Mouse (Mus musculus): Measurements from ENCODE around the gene Olfr593. TPM values are rescaled to one million over a fixed set of nuclear protein-coding genes. Genes with fewer than 3 reads are reported as not detected.
"Not testable (repeated sequence)": the region's sequence is repeated elsewhere in the genome, so short reads cannot be mapped to it uniquely, and the experiment has no call there.

Olfr593 gene
- not detected in 2 replicates for polyA plus RNA-seq (2011; ENCODE audit: insufficient read depth, insufficient read length, low read depth, missing spikeins)

DNA sequence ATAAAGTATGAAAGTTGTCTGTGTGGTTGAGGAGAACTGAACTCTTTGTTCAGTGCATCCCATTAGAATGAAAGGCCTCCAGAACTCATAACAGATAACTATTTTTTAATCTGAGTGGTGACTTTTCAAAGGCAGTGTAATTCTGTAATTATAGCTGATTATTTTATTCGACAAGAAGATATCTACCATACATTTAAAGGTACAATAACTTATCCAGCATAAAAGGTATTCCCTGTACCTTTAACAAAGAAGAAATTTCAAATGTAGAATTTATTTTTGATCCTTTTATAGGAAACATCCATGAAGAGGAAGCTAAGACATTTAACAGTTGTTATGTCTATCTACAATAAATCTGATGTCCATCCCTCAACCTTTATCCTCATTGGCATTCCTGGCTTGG, at the start of gene Olfr593:
Olfr593 (plus strand) TSS at position 301 of the 400 bp plus-strand sequence.
- Histone ChIP-seq H3K4me3 (ENCODE audit: low read depth, low read length) (no peak within 1 kb of the TSS), H3K9ac (ENCODE audit: low read depth, poor library complexity, severe bottlenecking) (no peak within 1 kb of the TSS), H3K27ac (ENCODE audit: insufficient read depth, low read length) (no peak within 1 kb of the TSS), H3K27me3 (ENCODE audit: control insufficient read depth, insufficient read depth, low read length, poor library complexity, severe bottlenecking) (no peaks in the 10 kb centered on the region), H3K36me3 (ENCODE audit: control insufficient read depth, insufficient read depth, low read length, poor library complexity, severe bottlenecking) (no peaks in the 10 kb centered on the region), H3K9me3 (replicated peaks; ENCODE audit: control insufficient read depth, insufficient read depth, low read length, poor library complexity, severe bottlenecking) (no peaks in the 10 kb centered on the region), H3K4me1 (ENCODE audit: control insufficient read depth, insufficient read depth, low read length) (no peaks in the 10 kb centered on the region)
- TF ChIP-seq EP300 (IDR thresholded peaks at IDR 0.05; ENCODE audit: insufficient read depth, low read depth, low read length), result no peak
- TF ChIP-seq CTCF (IDR thresholded peaks at IDR 0.05; ENCODE audit: low read depth, low read length), result no peak
- TF ChIP-seq POLR2A (IDR thresholded peaks at IDR 0.05; ENCODE audit: insufficient read depth, low read length), result no peak

DNA sequence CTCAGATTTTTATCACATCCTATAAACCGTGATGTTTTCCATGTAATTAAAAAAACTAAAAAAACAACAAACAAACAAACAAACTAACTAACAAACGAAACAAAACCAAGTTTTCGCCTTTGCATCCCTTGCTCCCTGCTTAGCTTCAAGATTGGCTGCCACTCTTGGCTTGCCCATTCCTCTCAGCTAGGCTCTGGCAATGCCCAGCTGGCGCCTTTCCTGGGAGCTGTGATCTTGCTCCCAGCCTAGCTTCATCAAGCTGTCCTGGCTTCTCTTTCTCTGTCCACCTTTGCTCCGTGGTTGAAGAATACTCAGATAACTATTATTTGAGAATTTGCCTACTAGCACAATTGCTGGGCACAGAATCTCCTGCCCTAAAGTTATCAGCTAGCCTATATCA, 42.0 kb upstream of the Olfr593 start:
- H3K9me3 ChIP-seq (replicated peaks; ENCODE audit: control insufficient read depth, insufficient read depth, low read length, poor library complexity, severe bottlenecking), result no peaks in the 10 kb centered on the region
- TF ChIP-seq CTCF (IDR thresholded peaks at IDR 0.05; ENCODE audit: low read depth, low read length), result no peak
- TF ChIP-seq EP300 (IDR thresholded peaks at IDR 0.05; ENCODE audit: insufficient read depth, low read depth, low read length), result no peak
- no peak for TF ChIP-seq POLR2A (IDR thresholded peaks at IDR 0.05; ENCODE audit: insufficient read depth, low read length)
- no peak overlapping the region for H3K27ac ChIP-seq (ENCODE audit: insufficient read depth, low read length)
- H3K4me1 ChIP-seq (ENCODE audit: control insufficient read depth, insufficient read depth, low read length), result no peaks in the 10 kb centered on the region
- H3K9ac ChIP-seq (ENCODE audit: low read depth, poor library complexity, severe bottlenecking), result no peak overlapping the region
- no peak overlapping the region for H3K4me3 ChIP-seq (ENCODE audit: low read depth, low read length)
- no peaks in the 10 kb centered on the region for H3K36me3 ChIP-seq (ENCODE audit: control insufficient read depth, insufficient read depth, low read length, poor library complexity, severe bottlenecking)
- H3K27me3 ChIP-seq (ENCODE audit: control insufficient read depth, insufficient read depth, low read length, poor library complexity, severe bottlenecking), result no peaks in the 10 kb centered on the region

DNA sequence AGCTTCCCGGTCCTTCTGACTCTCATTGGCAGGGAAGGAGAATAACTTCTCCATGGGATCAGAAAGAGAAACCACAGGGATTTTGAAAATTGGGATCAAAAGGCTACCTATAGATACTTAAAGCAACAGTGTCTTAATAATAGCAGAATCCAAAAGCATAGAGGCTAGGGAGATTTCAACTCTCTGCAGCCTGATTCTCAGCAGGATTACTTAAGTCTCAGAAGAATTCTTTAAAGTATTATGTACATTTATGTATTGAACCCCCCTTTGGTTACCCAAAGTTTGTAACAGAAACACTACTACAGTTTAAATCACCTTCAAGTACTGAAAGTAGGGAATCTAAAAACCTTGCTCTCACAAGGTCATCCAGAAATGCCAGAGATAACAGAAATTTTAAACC, 33.4 kb upstream of the Olfr593 start, which contains the start of gene Olfr591:
Olfr591 (minus strand) TSS at position 101 of the 400 bp plus-strand sequence.
- Histone ChIP-seq H3K36me3 (ENCODE audit: control insufficient read depth, insufficient read depth, low read length, poor library complexity, severe bottlenecking) (no peaks in the 10 kb centered on the region), H3K9ac (ENCODE audit: low read depth, poor library complexity, severe bottlenecking) (no peak within 1 kb of the TSS), H3K27ac (ENCODE audit: insufficient read depth, low read length) (no peak within 1 kb of the TSS), H3K4me1 (ENCODE audit: control insufficient read depth, insufficient read depth, low read length) (no peaks in the 10 kb centered on the region), H3K27me3 (ENCODE audit: control insufficient read depth, insufficient read depth, low read length, poor library complexity, severe bottlenecking) (no peaks in the 10 kb centered on the region), H3K4me3 (ENCODE audit: low read depth, low read length) (no peak within 1 kb of the TSS), H3K9me3 (replicated peaks; ENCODE audit: control insufficient read depth, insufficient read depth, low read length, poor library complexity, severe bottlenecking) (no peaks in the 10 kb centered on the region; the same call in 1 of the 2 replicates)
- TF ChIP-seq CTCF (IDR thresholded peaks at IDR 0.05; ENCODE audit: low read depth, low read length), result no peak
- no peak for TF ChIP-seq POLR2A (IDR thresholded peaks at IDR 0.05; ENCODE audit: insufficient read depth, low read length)
- no peak for TF ChIP-seq EP300 (IDR thresholded peaks at IDR 0.05; ENCODE audit: insufficient read depth, low read depth, low read length)

DNA sequence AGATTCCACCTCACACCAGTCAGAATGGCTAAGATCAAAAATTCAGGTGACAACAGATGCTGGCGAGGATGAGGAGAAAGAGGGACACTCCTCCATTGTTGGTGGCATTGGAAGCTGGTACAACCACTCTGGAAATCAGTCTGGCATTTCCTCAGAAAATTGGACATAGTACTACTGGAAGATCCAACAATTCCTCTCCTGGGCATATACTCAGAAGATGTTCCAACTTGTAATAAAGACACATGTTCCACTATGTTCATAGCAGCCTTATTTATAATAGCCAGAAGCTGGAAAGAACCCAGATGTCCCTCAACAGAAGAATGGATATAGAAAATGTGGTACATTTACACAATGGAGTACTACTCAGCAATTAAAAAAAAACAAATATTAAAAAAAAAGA, 27.2 kb upstream of the Olfr593 start, which contains the start of gene Olfr592:
Olfr592 (plus strand) TSS at position 301 of the 400 bp plus-strand sequence.
- not testable (repeated sequence) for H3K27me3 ChIP-seq (ENCODE audit: control insufficient read depth, insufficient read depth, low read length, poor library complexity, severe bottlenecking); H3K4me3 ChIP-seq (ENCODE audit: low read depth, low read length); H3K36me3 ChIP-seq (ENCODE audit: control insufficient read depth, insufficient read depth, low read length, poor library complexity, severe bottlenecking); H3K9me3 ChIP-seq (replicated peaks; ENCODE audit: control insufficient read depth, insufficient read depth, low read length, poor library complexity, severe bottlenecking); H3K9ac ChIP-seq (ENCODE audit: low read depth, poor library complexity, severe bottlenecking); H3K4me1 ChIP-seq (ENCODE audit: control insufficient read depth, insufficient read depth, low read length); H3K27ac ChIP-seq (ENCODE audit: insufficient read depth, low read length)

DNA sequence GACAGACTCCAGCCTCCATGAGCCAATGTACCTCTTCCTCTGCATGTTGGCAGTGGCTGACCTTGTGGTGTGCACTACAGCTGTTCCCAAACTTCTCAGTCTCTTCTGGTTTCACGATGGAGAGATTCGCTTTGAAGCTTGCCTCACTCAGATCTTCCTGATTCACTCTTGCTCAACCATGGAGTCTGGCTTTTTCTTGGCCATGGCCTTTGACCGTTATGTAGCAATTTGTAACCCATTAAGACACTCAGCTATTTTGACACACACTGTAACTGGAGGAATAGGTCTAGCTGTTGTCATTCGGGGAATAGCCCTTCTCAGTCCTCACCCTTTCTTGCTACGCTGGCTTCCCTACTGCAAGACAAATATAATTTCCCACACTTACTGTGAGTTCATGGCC, 388 bp downstream of the Olfr593 start:
- H3K4me3 ChIP-seq (ENCODE audit: low read depth, low read length); H3K36me3 ChIP-seq (ENCODE audit: control insufficient read depth, insufficient read depth, low read length, poor library complexity, severe bottlenecking); H3K27me3 ChIP-seq (ENCODE audit: control insufficient read depth, insufficient read depth, low read length, poor library complexity, severe bottlenecking); H3K9me3 ChIP-seq (replicated peaks; ENCODE audit: control insufficient read depth, insufficient read depth, low read length, poor library complexity, severe bottlenecking); H3K27ac ChIP-seq (ENCODE audit: insufficient read depth, low read length); H3K9ac ChIP-seq (ENCODE audit: low read depth, poor library complexity, severe bottlenecking); H3K4me1 ChIP-seq (ENCODE audit: control insufficient read depth, insufficient read depth, low read length): not testable (repeated sequence)

DNA sequence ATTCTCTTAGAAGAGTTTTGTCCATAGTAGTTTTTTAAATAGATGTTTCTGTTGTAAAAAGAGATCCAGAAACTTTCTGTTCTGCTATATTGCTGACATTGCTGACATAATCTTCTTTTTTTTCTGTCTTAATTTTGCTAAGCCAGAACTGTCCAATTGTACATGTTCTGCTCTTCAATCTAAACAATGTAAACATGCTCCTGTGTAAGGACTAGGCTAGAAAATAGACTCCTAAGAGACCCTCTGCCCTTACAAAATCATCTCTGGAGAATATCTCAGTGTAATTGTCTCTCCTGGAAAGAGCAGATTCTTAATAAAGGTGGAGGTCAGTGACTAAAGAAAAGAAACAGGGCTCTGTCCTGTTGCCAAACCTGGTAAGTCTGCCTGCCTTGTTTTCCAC, 5.0 kb downstream of the Olfr593 start, which contains the start of gene Olfr594:
Olfr594 (plus strand) TSS at position 301 of the 400 bp plus-strand sequence.
- Histone ChIP-seq H3K27ac (ENCODE audit: insufficient read depth, low read length) (no peak within 1 kb of the TSS), H3K9me3 (replicated peaks; ENCODE audit: control insufficient read depth, insufficient read depth, low read length, poor library complexity, severe bottlenecking) (no peaks in the 10 kb centered on the region), H3K27me3 (ENCODE audit: control insufficient read depth, insufficient read depth, low read length, poor library complexity, severe bottlenecking) (no peaks in the 10 kb centered on the region), H3K9ac (ENCODE audit: low read depth, poor library complexity, severe bottlenecking) (no peak within 1 kb of the TSS), H3K36me3 (ENCODE audit: control insufficient read depth, insufficient read depth, low read length, poor library complexity, severe bottlenecking) (no peaks in the 10 kb centered on the region), H3K4me3 (ENCODE audit: low read depth, low read length) (no peak within 1 kb of the TSS), H3K4me1 (ENCODE audit: control insufficient read depth, insufficient read depth, low read length) (no peaks in the 10 kb centered on the region)
- TF ChIP-seq EP300 (IDR thresholded peaks at IDR 0.05; ENCODE audit: insufficient read depth, low read depth, low read length) (no peak), POLR2A (IDR thresholded peaks at IDR 0.05; ENCODE audit: insufficient read depth, low read length) (no peak), CTCF (IDR thresholded peaks at IDR 0.05; ENCODE audit: low read depth, low read length) (no peak)

DNA sequence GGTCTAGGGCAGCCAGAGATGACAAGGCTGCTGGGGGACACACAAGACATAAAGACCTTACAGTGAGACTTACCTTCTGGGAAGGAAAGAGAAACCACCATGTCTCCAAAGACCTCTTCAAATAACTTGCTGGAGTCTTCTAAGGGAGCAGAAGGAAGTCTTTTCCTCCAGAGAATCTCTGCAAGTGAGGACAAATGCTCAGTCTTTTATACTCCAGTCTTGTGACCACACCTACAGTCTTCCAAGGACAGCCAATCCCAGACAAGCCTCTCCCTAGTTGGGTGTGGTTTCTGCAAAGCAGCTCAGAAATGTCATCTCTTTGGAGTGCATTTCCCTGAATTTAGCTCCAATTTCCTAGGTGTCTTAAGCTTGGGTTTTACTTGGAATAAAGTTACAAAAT, 40.7 kb downstream of the Olfr593 start, which contains the start of gene Usp17ld:
Usp17ld (minus strand) TSS at position 101 of the 400 bp plus-strand sequence.
- H3K27me3 ChIP-seq (ENCODE audit: control insufficient read depth, insufficient read depth, low read length, poor library complexity, severe bottlenecking); H3K36me3 ChIP-seq (ENCODE audit: control insufficient read depth, insufficient read depth, low read length, poor library complexity, severe bottlenecking); H3K4me3 ChIP-seq (ENCODE audit: low read depth, low read length); H3K27ac ChIP-seq (ENCODE audit: insufficient read depth, low read length); H3K9me3 ChIP-seq (replicated peaks; ENCODE audit: control insufficient read depth, insufficient read depth, low read length, poor library complexity, severe bottlenecking); H3K4me1 ChIP-seq (ENCODE audit: control insufficient read depth, insufficient read depth, low read length); H3K9ac ChIP-seq (ENCODE audit: low read depth, poor library complexity, severe bottlenecking): not testable (repeated sequence)

Measured in ES-Bruce4 (cell line).